Mouse (Mus musculus) bone marrow, adult 2 months (tissue): ENCODE results near the gene Yy1.

Experiments
- CTCF ChIP-seq: fragments of 200-500 bp; IDR thresholded peaks from 2 replicates; pipeline ENCODE4 v1.5.1; 2011; ENCODE audit warnings: low read length, control low read depth; ENCODE audit not compliant: control insufficient read depth, insufficient read depth
- POLR2A ChIP-seq: fragments of 200-500 bp; IDR thresholded peaks from 2 replicates; pipeline ENCODE4 v1.6.1; 2011; ENCODE audit warnings: low read depth, mild to moderate bottlenecking, control low read depth, low read length, borderline replicate concordance; ENCODE audit not compliant: control insufficient read depth

DNA sequence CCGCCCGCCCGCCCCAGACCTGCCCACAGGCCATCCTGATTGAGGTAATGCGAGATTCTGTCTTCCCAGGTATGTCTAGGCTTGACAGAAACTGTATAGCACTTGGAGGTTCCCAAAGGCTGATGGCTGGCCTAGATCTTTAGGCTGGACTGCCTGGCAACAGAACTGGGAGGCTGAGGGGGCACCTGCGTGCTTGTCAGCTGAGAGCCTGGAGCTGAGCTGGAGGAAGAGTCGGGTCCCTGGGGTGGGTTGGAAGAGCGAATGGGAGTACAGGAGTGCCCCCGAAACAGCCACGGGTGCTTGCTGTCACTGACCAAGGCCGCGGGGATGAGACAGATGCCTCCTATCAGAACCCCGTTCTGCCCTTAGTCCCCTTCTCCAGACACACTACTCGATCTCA lies 34.1 kb upstream of the Yy1 start:
- TF ChIP-seq CTCF (no peak), POLR2A (no peak)
